Mouse (Mus musculus): ENCODE results near the gene Gpr18. TPM values are rescaled to one million over a fixed set of nuclear protein-coding genes. Genes with fewer than 3 reads are reported as not detected.

Gene Gpr18
- total RNA-seq (2021): under 1 TPM in 1 of 2 experiments, not detected in 1; 0.38 TPM
- polyA plus RNA-seq (2012; rRNA removed): 0.12 and 0.27 TPM in 2 replicates
- long read RNA-seq: 0 reads

GRCm38 (mm10) chr14:121915621-121916020 is at the start of gene Gpr18:
Gene Gpr18 (minus strand): TSS chr14:121915781.
- DNase-seq: no peak

- DNase-seq: no peak
Observed at GRCm38 (mm10) chr14:121964990-121965389, 49.4 kb upstream of the Gpr18 start, which contains the start of gene Gpr183. Gene Gpr183 (minus strand): TSS chr14:121965195.

- no peak for DNase-seq
Observed at GRCm38 (mm10) chr14:121963942-121964335, 48.4 kb upstream of the Gpr18 start.

GRCm38 (mm10) chr14:121963251-121963941 is 47.8 kb upstream of the Gpr18 start:
- DNase-seq: no peak

GRCm38 (mm10) chr14:121962128-121962890 is 46.7 kb upstream of the Gpr18 start:
- no peak for DNase-seq

- DNase-seq: no peak
Observed at GRCm38 (mm10) chr14:121961496-121962127, 46.0 kb upstream of the Gpr18 start.

GRCm38 (mm10) chr14:121960997-121961396 is 45.4 kb upstream of the Gpr18 start:
- DNase-seq: no peak

GRCm38 (mm10) chr14:121960531-121960930 is 45.0 kb upstream of the Gpr18 start:
- no peak for DNase-seq

GRCm38 (mm10) chr14:121960031-121960430 is 44.5 kb upstream of the Gpr18 start:
- DNase-seq: no peak

GRCm38 (mm10) chr14:121959538-121959980 is 44.0 kb upstream of the Gpr18 start:
- DNase-seq: no peak

- DNase-seq: no peak
Observed at GRCm38 (mm10) chr14:121958751-121959537, 43.4 kb upstream of the Gpr18 start.

GRCm38 (mm10) chr14:121958041-121958750 is 42.6 kb upstream of the Gpr18 start:
- DNase-seq: no peak

GRCm38 (mm10) chr14:121957176-121957871 is 41.7 kb upstream of the Gpr18 start:
- no peak for DNase-seq

GRCm38 (mm10) chr14:121956291-121956690 is 40.7 kb upstream of the Gpr18 start:
- no peak for DNase-seq

- DNase-seq: no peak
Observed at GRCm38 (mm10) chr14:121955176-121955795, 39.7 kb upstream of the Gpr18 start.

GRCm38 (mm10) chr14:121954608-121955007 is 39.0 kb upstream of the Gpr18 start:
- DNase-seq: no peak

GRCm38 (mm10) chr14:121954129-121954528 is 38.5 kb upstream of the Gpr18 start:
- DNase-seq: no peak

GRCm38 (mm10) chr14:121952046-121952400 is 36.4 kb upstream of the Gpr18 start:
- no peak for DNase-seq

- DNase-seq: no peak
Observed at GRCm38 (mm10) chr14:121951399-121952045, 35.9 kb upstream of the Gpr18 start.

- DNase-seq: no peak
Observed at GRCm38 (mm10) chr14:121949897-121950296, 34.3 kb upstream of the Gpr18 start.

All from adrenal gland, adult 2 months (tissue).